Mouse (Mus musculus) kidney, adult 2 months (tissue): ENCODE measurements at regions not wholly inside any gene's neighbourhood (a gene's known extent, or its start where the extent isn't known, plus 50 kb on each side); places are given as distances from the start of the nearest gene placed in this dataset.

Experiments used
- DNase-seq: peaks from one replicate; pipeline ENCODE4 v3.0.0; 2021
- H3K27ac ChIP-seq: fragments of 200-500 bp; 2 replicates; pipeline ENCODE4 v1.5.1; 2012; ENCODE audit warnings: low read depth, low read length, control low read depth, inconsistent platforms; ENCODE audit not compliant: insufficient read depth
- H3K27me3 ChIP-seq: fragments of 200-500 bp; replicated peaks from 2 replicates; pipeline ENCODE4 v1.6.1; 2012; ENCODE audit warnings: mild to moderate bottlenecking, moderate library complexity, low read length, inconsistent platforms; ENCODE audit not compliant: control insufficient read depth, insufficient read depth
- H3K36me3 ChIP-seq: fragments of 200-500 bp; 2 replicates; pipeline ENCODE4 v1.6.1; 2012; ENCODE audit warnings: mild to moderate bottlenecking, moderate library complexity, low read length, inconsistent platforms; ENCODE audit not compliant: control insufficient read depth, insufficient read depth
- H3K4me1 ChIP-seq: fragments of 200-500 bp; 2 replicates; pipeline ENCODE4 v1.6.1; 2011; ENCODE audit warnings: low read length; ENCODE audit not compliant: control insufficient read depth, insufficient read depth
- H3K4me3 ChIP-seq: fragments of 200-500 bp; 2 replicates; pipeline ENCODE4 v1.5.1; 2011; ENCODE audit warnings: mild to moderate bottlenecking, low read depth, low read length, control low read depth; ENCODE audit not compliant: insufficient read depth
- CTCF ChIP-seq: fragments of 200-500 bp; conservative IDR thresholded peaks from 2 replicates; pipeline ENCODE4 v1.5.1; 2011; ENCODE audit warnings: low read depth, mild to moderate bottlenecking, control low read depth, low read length, moderate library complexity, mixed read lengths; ENCODE audit not compliant: insufficient read depth, insufficient read length
- POLR2A ChIP-seq: fragments of 200-500 bp; IDR thresholded peaks from one replicate; pipeline ENCODE4 v1.6.1; 2011; ENCODE audit warnings: low read depth, low read length, control low read depth
- WGBS: fragments of 180-500 bp; shearing (Covaris S2); methylation state at CpG from one replicate; pipeline ENCODE4 v1.1.7; 2018; 5-methylcytosine and 5-hydroxymethylcytosine counted together

DNA sequence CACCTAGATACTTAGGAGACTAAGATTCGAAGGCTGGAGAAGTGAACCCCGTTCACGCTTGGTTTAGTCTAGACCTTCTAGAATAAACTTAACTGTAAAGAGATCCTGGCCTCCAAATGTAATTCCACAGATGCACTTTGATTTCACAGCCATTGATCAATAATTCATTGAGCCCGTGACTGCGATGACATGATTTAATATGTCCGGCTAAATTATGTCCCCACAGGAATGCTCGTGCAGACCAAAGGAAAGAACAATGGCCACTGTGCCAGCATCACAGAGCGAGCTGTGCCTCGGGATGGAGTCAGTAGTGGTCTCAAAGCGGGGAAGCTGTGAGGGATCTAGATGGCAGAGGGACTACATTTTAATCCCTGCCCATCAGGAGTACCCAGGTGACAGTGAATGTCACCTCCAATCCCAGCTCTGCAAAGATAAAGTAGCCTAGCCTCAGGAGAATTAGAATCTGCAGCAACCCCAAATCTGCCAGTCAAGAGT lies 256.5 kb upstream of the Id2 start:
- Histone ChIP-seq H3K4me1 (no peaks in the 10 kb centered on the region), H3K4me3 (no peak overlapping the region), H3K27ac (no peak overlapping the region), H3K36me3 (no peaks in the 10 kb centered on the region), H3K27me3 (no peaks in the 10 kb centered on the region)
- 76% methylated on average over 10 of the region's 10 CpGs for WGBS
- TF ChIP-seq CTCF, result no peak
- TF ChIP-seq POLR2A, result no peak
- no peak for DNase-seq

- no peak for DNase-seq
- Histone ChIP-seq H3K36me3 (no peaks in the 10 kb centered on the region), H3K27me3 (no peaks in the 10 kb centered on the region), H3K4me3 (no peak overlapping the region), H3K27ac (no peak overlapping the region), H3K4me1 (no peaks in the 10 kb centered on the region)
- no peak for TF ChIP-seq POLR2A
- TF ChIP-seq CTCF, result no peak
Measured at GRCm38 (mm10) chr12:25352160-25352559, 255.2 kb upstream of the Id2 start.

GRCm38 (mm10) chr12:25344354-25344753 lies 247.4 kb upstream of the Id2 start:
- H3K36me3 ChIP-seq, result no peaks in the 10 kb centered on the region
- no peaks in the 10 kb centered on the region for H3K4me1 ChIP-seq
- no peak overlapping the region for H3K27ac ChIP-seq
- TF ChIP-seq CTCF (no peak), POLR2A (no peak)
- WGBS, result 70% methylated on average over 17 of the region's 17 CpGs
- DNase-seq, result no peak
- no peak overlapping the region for H3K4me3 ChIP-seq
- no peaks in the 10 kb centered on the region for H3K27me3 ChIP-seq

GRCm38 (mm10) chr12:25338771-25339170 lies 241.8 kb upstream of the Id2 start:
- TF ChIP-seq POLR2A (no peak), CTCF (0 out of 2 replicates have a peak, but pooled peaks have one; percentile 6)
- Histone ChIP-seq H3K4me3 (no peak overlapping the region), H3K27me3 (no peaks in the 10 kb centered on the region), H3K4me1 (no peaks in the 10 kb centered on the region), H3K36me3 (no peaks in the 10 kb centered on the region), H3K27ac (no peak overlapping the region)
- DNase-seq, result no peak
- WGBS, result 83% methylated on average over 1 of the region's 1 CpGs

DNA sequence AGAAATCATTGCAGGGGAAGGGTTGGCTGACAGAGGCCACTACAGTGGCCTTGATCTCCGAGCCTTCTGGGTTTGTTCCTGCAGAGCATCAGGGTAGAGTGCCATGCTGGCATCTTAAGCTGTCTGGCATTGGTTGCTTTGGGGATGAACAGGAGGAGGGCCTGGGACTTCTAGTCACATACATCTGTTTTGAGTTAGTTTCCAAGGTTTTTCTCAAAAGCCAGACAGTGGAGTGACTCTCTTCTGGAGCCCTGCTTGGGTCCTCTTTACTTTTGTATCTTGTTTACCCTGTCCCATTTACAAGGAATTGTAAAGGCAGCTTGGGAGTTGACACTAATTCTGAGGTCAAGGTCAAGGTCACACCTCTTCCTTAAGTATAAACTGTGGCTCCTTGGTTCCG lies 239.0 kb upstream of the Id2 start:
- H3K4me3 ChIP-seq, result no peak overlapping the region
- no peaks in the 10 kb centered on the region for H3K4me1 ChIP-seq
- H3K27me3 ChIP-seq, result no peaks in the 10 kb centered on the region
- 89% methylated on average over 2 of the region's 2 CpGs for WGBS
- TF ChIP-seq POLR2A (no peak), CTCF (no peak)
- no peak for DNase-seq
- no peak overlapping the region for H3K27ac ChIP-seq
- no peaks in the 10 kb centered on the region for H3K36me3 ChIP-seq

GRCm38 (mm10) chr12:25335069-25335468 lies 238.1 kb upstream of the Id2 start:
- H3K4me3 ChIP-seq, result no peak overlapping the region
- DNase-seq, result no peak
- WGBS, result 87% methylated on average over 5 of the region's 5 CpGs
- no peaks in the 10 kb centered on the region for H3K36me3 ChIP-seq
- TF ChIP-seq POLR2A (no peak), CTCF (no peak)
- no peak overlapping the region for H3K27ac ChIP-seq
- H3K27me3 ChIP-seq, result no peaks in the 10 kb centered on the region
- no peaks in the 10 kb centered on the region for H3K4me1 ChIP-seq

- no peak for DNase-seq
- TF ChIP-seq CTCF (no peak), POLR2A (no peak)
- WGBS, result 88% methylated on average over 11 of the region's 11 CpGs
Measured at GRCm38 (mm10) chr12:25332384-25333035, 235.6 kb upstream of the Id2 start.

More at GRCm38 (mm10) chr12:25332384-25333035, 235.6 kb upstream of the Id2 start:
- no peak overlapping the region for H3K27ac ChIP-seq
- no peaks in the 10 kb centered on the region for H3K4me1 ChIP-seq
- H3K4me3 ChIP-seq, result no peak overlapping the region
- H3K27me3 ChIP-seq, result no peaks in the 10 kb centered on the region
- no peaks in the 10 kb centered on the region for H3K36me3 ChIP-seq
